Mouse (Mus musculus): ENCODE measurements around the gene Olfr917.

Gene Olfr917

GRCm38 (mm10) chr9:38665742-38666141 is at the start of gene Olfr917:
Olfr917 (minus strand) TSS chr9:38665842.
- DNase-seq: no peak

GRCm38 (mm10) chr9:38674501-38674900 is 8.9 kb upstream of the Olfr917 start, which contains the start of gene Olfr918:
Olfr918 (minus strand) TSS chr9:38674601.
- no peak for DNase-seq

- no peak for DNase-seq
Observed at GRCm38 (mm10) chr9:38672887-38673286, 7.2 kb upstream of the Olfr917 start.

DNA sequence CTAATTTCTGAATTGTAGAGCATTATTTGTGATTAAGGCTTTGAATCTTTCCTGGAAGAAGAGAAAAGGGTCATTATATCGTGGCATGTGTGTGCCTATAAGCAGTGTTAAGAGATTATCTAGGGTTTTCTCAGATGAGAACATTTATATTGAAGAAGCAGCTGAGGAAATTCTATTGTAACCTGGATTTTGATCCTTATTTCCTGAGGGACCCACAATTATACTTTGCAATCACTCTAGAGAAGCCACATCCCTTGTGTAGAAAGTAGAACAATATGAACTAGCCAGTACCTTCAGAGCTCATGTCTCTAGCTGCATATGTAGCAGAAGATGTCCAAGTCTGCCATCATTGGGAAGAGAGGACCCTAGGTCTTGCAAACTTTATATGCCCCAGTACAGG is 5.9 kb downstream of the Olfr917 start, which contains the start of gene Olfr916:
Gene Olfr916, minus strand, starts transcription at position 101 of the 400 bp plus-strand sequence.
- DNase-seq: no peak

- no peak for DNase-seq
Observed at GRCm38 (mm10) chr9:38632406-38632805, 33.2 kb downstream of the Olfr917 start.
